Mouse (Mus musculus) stomach, postnatal 0 days (tissue): ENCODE measurements around the gene Clstn1.

Experiments used
- CTCF ChIP-seq: IDR thresholded peaks from 2 replicates; pipeline ENCODE4 v1.5.1; 2016; ENCODE audit warnings: antibody characterized with exemption, low read depth, mild to moderate bottlenecking, moderate library complexity
- EP300 ChIP-seq: optimal IDR thresholded peaks from 2 replicates; pipeline ENCODE3; 2016; ENCODE audit warnings: antibody characterized with exemption

GRCm38 (mm10) chr4:149689822-149690700 lies 103.8 kb downstream of the Clstn1 start:
- TF ChIP-seq CTCF (no peak), EP300 (no peak)
